Mouse (Mus musculus): Measurements from ENCODE around the gene Arhgap4. TPM values are rescaled to one million over a fixed set of nuclear protein-coding genes. Genes with fewer than 3 reads are reported as not detected.
A peak's percentile ranks its signal among the peaks of the same experiment; 100 is the strongest.

Arhgap4 gene
- total RNA-seq (2014; rRNA removed) (2.0 and 4.8 TPM in 2 replicates), polyA plus RNA-seq (2015; fragmentation: Nextera tagmentation; extraction: Ambion mirVana) (1.1 and 1.6 TPM in 2 replicates)

DNA sequence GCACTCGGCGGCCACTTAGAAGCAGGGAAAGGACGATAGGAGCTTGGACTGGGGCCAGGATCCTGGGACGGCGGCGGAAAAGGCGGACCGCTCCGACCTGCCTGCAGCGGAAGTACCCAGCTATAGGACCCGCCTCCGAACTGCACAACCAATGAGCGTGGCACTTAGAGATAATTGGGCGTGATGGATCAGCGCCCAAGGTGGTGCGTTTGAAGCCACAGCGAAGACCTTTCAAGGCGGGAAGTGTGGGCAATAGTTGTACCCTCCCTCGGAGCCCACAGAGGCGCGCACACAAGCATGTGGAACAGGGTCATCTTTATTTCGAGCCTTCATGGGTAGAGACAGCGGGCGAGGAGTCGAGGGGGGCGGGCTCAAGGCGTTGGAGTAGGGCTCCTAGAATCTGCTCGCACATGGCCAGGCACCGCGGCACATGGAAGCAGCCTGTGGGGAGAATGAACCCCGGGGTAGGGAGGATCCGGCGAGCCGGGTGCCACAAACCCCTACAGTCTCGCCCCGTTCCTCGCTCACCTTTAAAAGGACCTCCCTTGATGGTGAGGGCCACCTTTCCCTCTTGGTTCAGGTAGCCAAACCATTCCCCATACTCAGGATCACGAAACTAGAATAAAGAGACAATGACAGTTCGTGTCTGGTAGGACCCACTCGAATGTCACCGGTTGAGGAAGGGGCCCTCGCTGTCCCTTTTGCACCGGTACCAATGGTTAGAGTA, at the start of gene Arhgap4, which contains the start of gene Naa10:
Gene Arhgap4 (minus strand): TSS at position 48 of the 727 bp plus-strand sequence.
Gene Naa10 (minus strand): TSS at position 122 of the 727 bp plus-strand sequence.
- Histone ChIP-seq H3K9ac (peak within 1 kb of the TSS; percentile 67), H3K27ac (ENCODE audit: low read depth, low read length) (peak within 1 kb of the TSS; percentile 67), H3K36me3 (ENCODE audit: insufficient read depth) (0 out of 2 replicates have a peak, but pooled peaks cover 2% of the 10 kb centered on the region), H3K4me2 (ENCODE audit: low read depth) (peak within 1 kb of the TSS; percentile 57), H3K27me3 (ENCODE audit: insufficient read depth, low read length) (no peaks in the 10 kb centered on the region), H3K4me1 (ENCODE audit: insufficient read depth) (0 out of 2 replicates have a peak, but pooled peaks cover 4% of the 10 kb centered on the region), H3K4me3 (ENCODE audit: low read depth, low read length) (peak within 1 kb of the TSS; percentile 49), H3K9me3 (ENCODE audit: low read length) (no peaks in the 10 kb centered on the region)
- ATAC-seq (peak; percentile 99), DNase-seq (peak; percentile 91)
- TF ChIP-seq CTCF (IDR thresholded peaks at IDR 0.05; ENCODE audit: low read depth), result no peak
- WGBS, result 25% methylated on average over 43 of the region's 43 CpGs

DNA sequence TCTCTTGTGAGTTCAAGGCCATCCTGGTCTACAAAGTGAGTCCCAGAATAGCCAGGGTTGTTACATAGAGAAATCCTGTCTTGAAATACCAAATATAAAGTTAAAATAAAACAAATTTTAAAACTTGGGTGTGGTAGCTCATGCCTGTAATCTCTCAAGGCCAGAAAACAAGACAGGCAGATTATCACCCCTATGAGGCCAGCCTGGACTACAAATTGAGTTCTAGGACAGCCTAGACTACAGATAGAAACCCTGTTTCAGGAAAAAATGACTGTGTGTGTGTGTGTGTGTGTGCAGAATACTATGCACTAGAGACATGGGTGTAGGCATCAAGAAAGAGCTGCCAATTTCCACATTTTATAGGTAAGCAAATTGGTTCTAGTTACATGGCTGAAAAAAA, 49.1 kb upstream of the Arhgap4 start:
- DNase-seq (no peak), ATAC-seq (no peak)
- Histone ChIP-seq H3K4me3 (ENCODE audit: low read depth, low read length) (no peak overlapping the region), H3K4me1 (ENCODE audit: insufficient read depth) (no peaks in the 10 kb centered on the region), H3K4me2 (ENCODE audit: low read depth) (no peak overlapping the region), H3K27me3 (ENCODE audit: insufficient read depth, low read length) (no peaks in the 10 kb centered on the region), H3K27ac (ENCODE audit: low read depth, low read length) (no peak overlapping the region), H3K36me3 (ENCODE audit: insufficient read depth) (no peaks in the 10 kb centered on the region), H3K9ac (no peak overlapping the region), H3K9me3 (ENCODE audit: low read length) (no peaks in the 10 kb centered on the region)
- no peak for TF ChIP-seq CTCF (IDR thresholded peaks at IDR 0.05; ENCODE audit: low read depth)

GRCm38 (mm10) chrX:73969729-73970128, 48.1 kb upstream of the Arhgap4 start:
- H3K9ac ChIP-seq, result no peak overlapping the region
- no peak for TF ChIP-seq CTCF (IDR thresholded peaks at IDR 0.05; ENCODE audit: low read depth)
- DNase-seq, result no peak
- H3K27me3 ChIP-seq (ENCODE audit: insufficient read depth, low read length), result no peaks in the 10 kb centered on the region
- no peaks in the 10 kb centered on the region for H3K4me1 ChIP-seq (ENCODE audit: insufficient read depth)
- H3K9me3 ChIP-seq (ENCODE audit: low read length), result no peaks in the 10 kb centered on the region
- H3K36me3 ChIP-seq (ENCODE audit: insufficient read depth), result no peaks in the 10 kb centered on the region
- no peak overlapping the region for H3K4me2 ChIP-seq (ENCODE audit: low read depth)
- no peak for ATAC-seq
- H3K27ac ChIP-seq (ENCODE audit: low read depth, low read length), result no peak overlapping the region
- 96% methylated on average over 2 of the region's 2 CpGs for WGBS
- H3K4me3 ChIP-seq (ENCODE audit: low read depth, low read length), result no peak overlapping the region

DNA sequence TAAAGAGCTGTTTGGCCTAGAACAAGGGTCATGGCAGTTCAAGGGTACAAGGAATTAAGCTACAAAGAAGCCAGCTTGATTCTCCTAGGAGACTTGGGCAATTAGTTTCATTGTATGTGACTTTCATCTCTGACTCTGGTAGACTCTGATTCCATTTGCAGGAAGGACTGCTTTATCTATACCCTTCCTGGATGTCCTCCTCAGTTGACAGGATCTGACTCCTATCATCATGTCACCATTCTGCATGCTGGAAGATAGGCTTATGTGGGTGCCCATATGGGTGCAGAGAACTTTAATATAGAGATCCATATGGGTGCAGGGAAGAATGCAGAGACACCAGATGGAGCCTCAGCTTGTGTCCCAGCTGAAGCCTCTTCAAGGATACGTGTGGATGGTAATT, 47.5 kb upstream of the Arhgap4 start:
- H3K9ac ChIP-seq, result no peak overlapping the region
- ATAC-seq, result no peak
- WGBS, result 73% methylated on average over 1 of the region's 1 CpGs
- H3K4me2 ChIP-seq (ENCODE audit: low read depth), result no peak overlapping the region
- no peaks in the 10 kb centered on the region for H3K36me3 ChIP-seq (ENCODE audit: insufficient read depth)
- DNase-seq, result no peak
- H3K27ac ChIP-seq (ENCODE audit: low read depth, low read length), result no peak overlapping the region
- no peaks in the 10 kb centered on the region for H3K4me1 ChIP-seq (ENCODE audit: insufficient read depth)
- H3K27me3 ChIP-seq (ENCODE audit: insufficient read depth, low read length), result no peaks in the 10 kb centered on the region
- H3K9me3 ChIP-seq (ENCODE audit: low read length), result no peaks in the 10 kb centered on the region
- H3K4me3 ChIP-seq (ENCODE audit: low read depth, low read length), result no peak overlapping the region
- TF ChIP-seq CTCF (IDR thresholded peaks at IDR 0.05; ENCODE audit: low read depth), result no peak

GRCm38 (mm10) chrX:73967177-73968075, 45.8 kb upstream of the Arhgap4 start:
- Histone ChIP-seq H3K9ac (peak overlapping the region; percentile 74), H3K4me1 (ENCODE audit: insufficient read depth) (peaks cover 10% of the 10 kb centered on the region; the same call in 1 of the 2 replicates), H3K4me3 (ENCODE audit: low read depth, low read length) (peak overlapping the region; percentile 61), H3K36me3 (ENCODE audit: insufficient read depth) (no peaks in the 10 kb centered on the region), H3K27me3 (ENCODE audit: insufficient read depth, low read length) (no peaks in the 10 kb centered on the region), H3K27ac (ENCODE audit: low read depth, low read length) (peak overlapping the region; percentile 99), H3K9me3 (ENCODE audit: low read length) (no peaks in the 10 kb centered on the region), H3K4me2 (ENCODE audit: low read depth) (peak overlapping the region; percentile 60)
- TF ChIP-seq CTCF (IDR thresholded peaks at IDR 0.05; ENCODE audit: low read depth), result no peak
- DNase-seq, result peak; percentile 96
- 22% methylated on average over 58 of the region's 60 CpGs for WGBS
- ATAC-seq, result peak; percentile 85

- WGBS, result 29% methylated on average over 58 of the region's 58 CpGs
- no peak for TF ChIP-seq CTCF (IDR thresholded peaks at IDR 0.05; ENCODE audit: low read depth)
- DNase-seq (peak; percentile 92), ATAC-seq (peak; percentile 73)
- peaks cover 10% of the 10 kb centered on the region; the same call in 1 of the 2 replicates for H3K4me1 ChIP-seq (ENCODE audit: insufficient read depth)
- H3K9ac ChIP-seq, result peak within 1 kb of the TSS; percentile 74
- no peaks in the 10 kb centered on the region for H3K36me3 ChIP-seq (ENCODE audit: insufficient read depth)
- no peaks in the 10 kb centered on the region for H3K27me3 ChIP-seq (ENCODE audit: insufficient read depth, low read length)
- H3K9me3 ChIP-seq (ENCODE audit: low read length), result no peaks in the 10 kb centered on the region
- peak within 1 kb of the TSS; percentile 61 for H3K4me3 ChIP-seq (ENCODE audit: low read depth, low read length)
- peak within 1 kb of the TSS; percentile 60 for H3K4me2 ChIP-seq (ENCODE audit: low read depth)
- peak within 1 kb of the TSS; percentile 99 for H3K27ac ChIP-seq (ENCODE audit: low read depth, low read length)
Measured at GRCm38 (mm10) chrX:73966248-73967176, 44.8 kb upstream of the Arhgap4 start, which contains the start of gene Hcfc1. Gene Hcfc1 (minus strand): TSS chrX:73966357.

All from forebrain, postnatal 0 days (tissue).